Mouse (Mus musculus) liver, adult 2 months (tissue): ENCODE measurements around the gene Prr5l. TPM values are rescaled to one million over a fixed set of nuclear protein-coding genes. Genes with fewer than 3 reads are reported as not detected.

ENCODE experiments used
- DNase-seq: peaks from one replicate; pipeline ENCODE4 v3.0.0-alpha.2; 2011; ENCODE audit warnings: low read depth, low spot score; ENCODE audit errors: extremely low read depth
- H3K27ac ChIP-seq: fragments of 200-500 bp; replicated peaks from 2 replicates; pipeline ENCODE4 v1.5.1; 2012; ENCODE audit warnings: low read depth, mild to moderate bottlenecking, control low read depth, inconsistent platforms, low read length; ENCODE audit not compliant: insufficient read depth
- H3K27me3 ChIP-seq: fragments of 200-500 bp; 2 replicates; pipeline ENCODE4 v1.6.1; 2012; ENCODE audit warnings: mild to moderate bottlenecking, moderate library complexity, low read length, inconsistent platforms; ENCODE audit not compliant: control insufficient read depth, insufficient read depth
- H3K36me3 ChIP-seq: fragments of 200-500 bp; 2 replicates; pipeline ENCODE4 v1.6.1; 2012; ENCODE audit warnings: low read length, inconsistent platforms; ENCODE audit not compliant: control insufficient read depth, insufficient read depth
- H3K4me1 ChIP-seq: fragments of 200-500 bp; 2 replicates; pipeline ENCODE4 v1.6.1; 2011; ENCODE audit warnings: low read length; ENCODE audit not compliant: control insufficient read depth, insufficient read depth
- H3K4me3 ChIP-seq: fragments of 200-500 bp; 2 replicates; pipeline ENCODE4 v1.5.1; 2011; ENCODE audit warnings: low read depth, mild to moderate bottlenecking, control low read depth, low read length, moderate library complexity; ENCODE audit not compliant: insufficient read depth
- H3K79me2 ChIP-seq: fragments of 200-500 bp; 2 replicates; pipeline ENCODE4 v1.6.1; 2012; ENCODE audit warnings: inconsistent platforms, mild to moderate bottlenecking, low read length, moderate library complexity; ENCODE audit not compliant: control insufficient read depth, insufficient read depth
- H3K9ac ChIP-seq: fragments of 200-500 bp; 2 replicates; pipeline ENCODE4 v1.6.1; 2012; ENCODE audit warnings: low read depth, mild to moderate bottlenecking, control low read depth, inconsistent platforms, low read length
- CTCF ChIP-seq: fragments of 200-500 bp; IDR thresholded peaks from 2 replicates; pipeline ENCODE4 v1.5.1; 2011; ENCODE audit warnings: low read depth, low read length, control low read depth
- POLR2A ChIP-seq: fragments of 200-500 bp; IDR thresholded peaks from 2 replicates; pipeline ENCODE4 v1.6.1; 2011; ENCODE audit warnings: low read length, control low read depth; ENCODE audit not compliant: insufficient read depth; ENCODE audit errors: extremely low read depth
- WGBS: fragments of 180-500 bp; shearing (Covaris S2); methylation state at CpG from one replicate; pipeline ENCODE4 v1.1.7; 2018; 5-methylcytosine and 5-hydroxymethylcytosine counted together
- polyA plus RNA-seq: library from polyadenylated mRNA; depleted of rRNA; stranded (reverse); fragments of >200 nt; gene quantifications from 2 replicates; pipeline ENCODE4 v1.2.3, GENCODE M21; 2012
- total RNA-seq: library from RNA; depleted of rRNA; stranded (reverse); fragments of >200 nt; gene quantifications from 2 replicates; pipeline ENCODE4 v1.2.3, GENCODE M21; 2014

Gene Prr5l
- total and polyA plus RNA-seq, 2 experiments, result 0.72 to 1.4 TPM

GRCm38 (mm10) chr2:101868683-101869082 lies 14.1 kb downstream of the Prr5l start:
- peak; percentile 60 for DNase-seq
- no peak for TF ChIP-seq POLR2A
- TF ChIP-seq CTCF, result no peak

GRCm38 (mm10) chr2:101862219-101863123 lies 20.4 kb downstream of the Prr5l start:
- no peak for TF ChIP-seq POLR2A
- Histone ChIP-seq H3K27me3 (no peaks in the 10 kb centered on the region), H3K79me2 (no peaks in the 10 kb centered on the region), H3K4me1 (no peaks in the 10 kb centered on the region), H3K27ac (no peak overlapping the region), H3K4me3 (no peak overlapping the region), H3K36me3 (no peaks in the 10 kb centered on the region), H3K9ac (no peak overlapping the region)
- no peak for DNase-seq
- WGBS, result 58% methylated on average over 15 of the region's 15 CpGs

More at GRCm38 (mm10) chr2:101868683-101869082, 14.1 kb downstream of the Prr5l start:
- H3K4me3 ChIP-seq, result no peak overlapping the region
- no peaks in the 10 kb centered on the region for H3K27me3 ChIP-seq
- WGBS, result 21% methylated on average over 4 of the region's 4 CpGs
- H3K4me1 ChIP-seq, result peaks cover 2% of the 10 kb centered on the region; the same call in 1 of the 2 replicates
- H3K36me3 ChIP-seq, result no peaks in the 10 kb centered on the region
- H3K27ac ChIP-seq, result no peak overlapping the region
- H3K9ac ChIP-seq, result no peak overlapping the region
- H3K79me2 ChIP-seq, result no peaks in the 10 kb centered on the region

- no peak overlapping the region for H3K27ac ChIP-seq
- WGBS, result 96% methylated on average over 3 of the region's 3 CpGs
- H3K4me1 ChIP-seq, result no peaks in the 10 kb centered on the region
- no peaks in the 10 kb centered on the region for H3K27me3 ChIP-seq
- TF ChIP-seq CTCF (no peak), POLR2A (no peak)
- no peaks in the 10 kb centered on the region for H3K36me3 ChIP-seq
- no peak for DNase-seq
- H3K9ac ChIP-seq, result no peak overlapping the region
- H3K4me3 ChIP-seq, result no peak overlapping the region
- no peaks in the 10 kb centered on the region for H3K79me2 ChIP-seq
Observed at GRCm38 (mm10) chr2:101860920-101861485, 21.8 kb downstream of the Prr5l start.

GRCm38 (mm10) chr2:101856174-101856573 lies 26.7 kb downstream of the Prr5l start:
- Histone ChIP-seq H3K27ac (no peak overlapping the region), H3K9ac (no peak overlapping the region), H3K27me3 (no peaks in the 10 kb centered on the region), H3K79me2 (no peaks in the 10 kb centered on the region), H3K4me1 (no peaks in the 10 kb centered on the region), H3K4me3 (no peak overlapping the region), H3K36me3 (no peaks in the 10 kb centered on the region)
- WGBS, result 86% methylated on average over 9 of the region's 9 CpGs
- DNase-seq, result no peak
- TF ChIP-seq CTCF, result no peak
- TF ChIP-seq POLR2A, result no peak

GRCm38 (mm10) chr2:101854792-101855191 lies 28.0 kb downstream of the Prr5l start:
- no peaks in the 10 kb centered on the region for H3K79me2 ChIP-seq
- TF ChIP-seq CTCF, result no peak
- TF ChIP-seq POLR2A, result no peak

GRCm38 (mm10) chr2:101842756-101843155 lies 40.1 kb downstream of the Prr5l start:
- Histone ChIP-seq H3K27ac (no peak overlapping the region), H3K4me3 (no peak overlapping the region), H3K79me2 (no peaks in the 10 kb centered on the region), H3K4me1 (no peaks in the 10 kb centered on the region), H3K36me3 (no peaks in the 10 kb centered on the region), H3K27me3 (no peaks in the 10 kb centered on the region), H3K9ac (no peak overlapping the region)
- no peak for DNase-seq
- WGBS, result 87% methylated on average over 7 of the region's 7 CpGs
- no peak for TF ChIP-seq POLR2A
- no peak for TF ChIP-seq CTCF

More at GRCm38 (mm10) chr2:101854792-101855191, 28.0 kb downstream of the Prr5l start:
- Histone ChIP-seq H3K4me1 (no peaks in the 10 kb centered on the region), H3K9ac (no peak overlapping the region), H3K27ac (no peak overlapping the region), H3K4me3 (no peak overlapping the region), H3K36me3 (no peaks in the 10 kb centered on the region), H3K27me3 (no peaks in the 10 kb centered on the region)
- no peak for DNase-seq
- 82% methylated on average over 7 of the region's 7 CpGs for WGBS
